Mouse (Mus musculus): ENCODE results near the gene Tnfsf12.

DNA sequence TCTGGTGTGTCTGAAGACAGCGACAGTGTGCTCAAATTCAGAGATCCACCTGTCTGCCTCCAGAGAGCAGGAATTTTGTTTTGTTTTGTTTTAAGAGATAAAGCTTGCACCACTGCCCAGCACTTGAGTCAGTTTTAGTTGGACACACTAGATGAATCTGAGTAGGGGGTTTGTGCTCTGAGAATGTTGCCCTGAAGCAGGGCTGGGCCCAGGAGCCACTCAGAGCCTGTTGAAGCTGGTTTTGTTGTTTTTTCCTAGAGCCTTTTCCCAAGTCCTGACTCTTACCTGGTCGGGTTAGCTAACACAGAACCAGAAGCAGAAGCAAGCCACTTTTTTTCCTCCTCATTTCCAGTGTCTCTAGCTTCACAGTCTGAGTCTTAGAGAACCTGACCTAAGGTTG is 15.4 kb upstream of the Tnfsf12 start:
- no peak for TF ChIP-seq POLR2AphosphoS2 (IDR thresholded peaks at IDR 0.05; ENCODE audit: insufficient read length, low read depth)
- TF ChIP-seq TCF12 (IDR thresholded peaks at IDR 0.05; ENCODE audit: insufficient read depth, poor library complexity, severe bottlenecking) = no peak
- TF ChIP-seq POLR2A (IDR thresholded peaks at IDR 0.05; ENCODE audit: insufficient read length, low read depth) = no peak
- no peak for TF ChIP-seq E2F4 (IDR thresholded peaks at IDR 0.05; ENCODE audit: insufficient read depth)
- no peak for TF ChIP-seq MAX (IDR thresholded peaks at IDR 0.05; ENCODE audit: low read depth)
- no peak for TF ChIP-seq USF1 (IDR thresholded peaks at IDR 0.05; ENCODE audit: low read depth)
- no peak for TF ChIP-seq SRF (IDR thresholded peaks at IDR 0.05; ENCODE audit: control insufficient read depth, insufficient read length, low read depth)
- TF ChIP-seq MYOG (IDR thresholded peaks at IDR 0.05; ENCODE audit: control insufficient read depth in 1 of 3, insufficient read depth in 1 of 3, insufficient read length in 2 of 3, low read depth in 2 of 3) = no peak
- TF ChIP-seq TCF3 (IDR thresholded peaks at IDR 0.05; ENCODE audit: insufficient read length, low read depth) = no peak
- TF ChIP-seq CEBPB (IDR thresholded peaks at IDR 0.05; ENCODE audit: insufficient read depth, poor library complexity, severe bottlenecking) = no peak
- no peak for TF ChIP-seq REST (IDR thresholded peaks at IDR 0.05; ENCODE audit: insufficient read depth, insufficient read length)
